Mouse (Mus musculus): ENCODE data around the gene Wfs1. TPM values are rescaled to one million over a fixed set of nuclear protein-coding genes. Genes with fewer than 3 reads are reported as not detected.

Gene Wfs1
- 65.7 and 67.1 TPM in 2 replicates for polyA plus RNA-seq (2021; fragmentation: Nextera tagmentation)
- long read RNA-seq, experiment 1, transcript Wfs1-201 (8 exons, 3,787 nt): major isoform, 294 of 384 reads
- long read RNA-seq, experiment 1, partial matches to known transcripts: 27 of 384 reads
- long read RNA-seq, experiment 1, other reads (novel, unspliced or antisense): 61 of 384 reads
- long read RNA-seq, experiment 2, transcript Wfs1-201 (8 exons, 3,787 nt): major isoform, 36 of 83 reads
- long read RNA-seq, experiment 2, partial matches to known transcripts: 9 of 83 reads
- long read RNA-seq, experiment 2, other reads (novel, unspliced or antisense): 38 of 83 reads

GRCm38 (mm10) chr5:36988781-36989624 lies at the start of gene Wfs1:
Wfs1 (minus strand) TSS chr5:36989205.

Other genes starting within 250 kb of the Wfs1 start
- gene Bloc1s4, start 240.6 kb downstream of the Wfs1 start, polyA plus RNA-seq (2021; fragmentation: Nextera tagmentation): 23.1 and 30.5 TPM in 2 replicates
- 572 and 619 TPM in 2 replicates for gene Mrfap1, start 192.4 kb downstream of the Wfs1 start, polyA plus RNA-seq (2021; fragmentation: Nextera tagmentation)
- 17.1 and 23.6 TPM in 2 replicates for gene Man2b2, start 158.6 kb downstream of the Wfs1 start, polyA plus RNA-seq (2021; fragmentation: Nextera tagmentation)
- gene Ppp2r2c, start 120.7 kb downstream of the Wfs1 start, polyA plus RNA-seq (2021; fragmentation: Nextera tagmentation): 84.1 and 218 TPM in 2 replicates
- 0.68 and 0.74 TPM in 2 replicates for gene Gm1043, start 96.2 kb upstream of the Wfs1 start, polyA plus RNA-seq (2021; fragmentation: Nextera tagmentation)